Mouse (Mus musculus) hindbrain, postnatal 0 days (tissue): ENCODE measurements at regions not wholly inside any gene's neighbourhood (a gene's known extent, or its start where the extent isn't known, plus 50 kb on each side); places are given as distances from the start of the nearest gene placed in this dataset.
A peak's percentile ranks its signal among the peaks of the same experiment; 100 is the strongest.

ENCODE experiments used
- ATAC-seq: fragments of 200-750 bp; cut with Nextera tagmentation; 2 replicates; pipeline ENCODE4 v1.8.0; 2017; ENCODE audit warnings: mild to moderate bottlenecking, moderate TSS enrichment, moderate library complexity
- DNase-seq: peaks from one replicate; pipeline ENCODE4 v3.0.0-alpha.2; 2015; ENCODE audit warnings: low spot score
- H3K27ac ChIP-seq: fragments of 300-500 bp; sonication (generic); 2 replicates; pipeline ENCODE4 v1.5.1; 2014; ENCODE audit warnings: mild to moderate bottlenecking
- H3K27me3 ChIP-seq: fragments of 300-500 bp; sonication (generic); 2 replicates; pipeline ENCODE4 v1.6.1; 2014; ENCODE audit warnings: low read length, mixed read lengths; ENCODE audit not compliant: insufficient read depth
- H3K36me3 ChIP-seq: fragments of 300-500 bp; sonication (generic); 2 replicates; pipeline ENCODE4 v1.6.1; 2014; ENCODE audit warnings: low read length, mixed read lengths; ENCODE audit not compliant: insufficient read depth
- H3K4me1 ChIP-seq: fragments of 300-500 bp; sonication (generic); 2 replicates; pipeline ENCODE4 v1.6.1; 2014; ENCODE audit warnings: antibody characterized with exemption, low read length, mixed read lengths; ENCODE audit not compliant: insufficient read depth
- H3K4me2 ChIP-seq: fragments of 300-500 bp; sonication (generic); 2 replicates; pipeline ENCODE4 v1.6.1; 2014; ENCODE audit warnings: low read depth, mild to moderate bottlenecking, low read length, moderate library complexity, mixed read lengths
- H3K4me3 ChIP-seq: fragments of 300-500 bp; sonication (generic); 2 replicates; pipeline ENCODE4 v1.5.1; 2014; ENCODE audit warnings: low read length
- H3K9ac ChIP-seq: fragments of 300-500 bp; sonication (generic); replicated peaks from 2 replicates; pipeline ENCODE4 v1.6.1; 2014; ENCODE audit warnings: mild to moderate bottlenecking, low read length, moderate library complexity, mixed read lengths
- H3K9me3 ChIP-seq: fragments of 300-500 bp; sonication (generic); 2 replicates; pipeline ENCODE4 v1.6.1; 2016; ENCODE audit warnings: low read length, mixed read lengths
- CTCF ChIP-seq: IDR thresholded peaks from 2 replicates; pipeline ENCODE4 v1.5.1; 2016; ENCODE audit warnings: antibody characterized with exemption, control low read depth, low read depth
- WGBS: fragments of 180-500 bp; shearing (Covaris S2); extraction: QIAGEN DNeasy Blood & Tissue Kit; methylation state at CpG from one replicate; pipeline ENCODE4 v1.1.7; 2014; 5-methylcytosine and 5-hydroxymethylcytosine counted together

- no peak overlapping the region for H3K4me2 ChIP-seq
- peak overlapping the region; percentile 32; the same call in 1 of the 2 replicates for H3K27ac ChIP-seq
Measured at GRCm38 (mm10) chr19:42673133-42673532, 60.5 kb upstream of the Loxl4 start.

GRCm38 (mm10) chr19:42669886-42670285 lies 57.3 kb upstream of the Loxl4 start:
- Histone ChIP-seq H3K36me3 (no peaks in the 10 kb centered on the region), H3K4me1 (no peaks in the 10 kb centered on the region), H3K9me3 (no peaks in the 10 kb centered on the region), H3K4me2 (no peak overlapping the region), H3K9ac (no peak overlapping the region), H3K27ac (no peak overlapping the region), H3K27me3 (0 out of 2 replicates have a peak, but pooled peaks cover 7% of the 10 kb centered on the region), H3K4me3 (no peak overlapping the region)
- no peak for TF ChIP-seq CTCF
- DNase-seq (no peak), ATAC-seq (no peak; the same call in 1 of the 2 replicates)
- 70% methylated on average over 6 of the region's 6 CpGs for WGBS

More at GRCm38 (mm10) chr19:42673133-42673532, 60.5 kb upstream of the Loxl4 start:
- TF ChIP-seq CTCF = peak; percentile 28
- Histone ChIP-seq H3K27me3 (0 out of 2 replicates have a peak, but pooled peaks cover 7% of the 10 kb centered on the region), H3K36me3 (no peaks in the 10 kb centered on the region), H3K9ac (no peak overlapping the region), H3K9me3 (no peaks in the 10 kb centered on the region), H3K4me1 (no peaks in the 10 kb centered on the region), H3K4me3 (no peak overlapping the region)
- DNase-seq (peak; percentile 87), ATAC-seq (peak; percentile 88)
- 12% methylated on average over 9 of the region's 9 CpGs for WGBS

- no peak overlapping the region for H3K4me2 ChIP-seq
- no peaks in the 10 kb centered on the region for H3K9me3 ChIP-seq
- WGBS = 66% methylated on average over 14 of the region's 14 CpGs
- 0 out of 2 replicates have a peak, but pooled peaks cover 7% of the 10 kb centered on the region for H3K27me3 ChIP-seq
- ATAC-seq (no peak), DNase-seq (no peak)
- H3K4me1 ChIP-seq = no peaks in the 10 kb centered on the region
- no peak overlapping the region for H3K4me3 ChIP-seq
- no peaks in the 10 kb centered on the region for H3K36me3 ChIP-seq
- H3K9ac ChIP-seq = no peak overlapping the region
- H3K27ac ChIP-seq = no peak overlapping the region
- no peak for TF ChIP-seq CTCF
Measured at GRCm38 (mm10) chr19:42668385-42669098, 55.9 kb upstream of the Loxl4 start.

- Histone ChIP-seq H3K4me1 (no peaks in the 10 kb centered on the region), H3K9me3 (no peaks in the 10 kb centered on the region), H3K9ac (no peak overlapping the region), H3K36me3 (no peaks in the 10 kb centered on the region), H3K4me3 (no peak overlapping the region), H3K27me3 (0 out of 2 replicates have a peak, but pooled peaks cover 7% of the 10 kb centered on the region), H3K4me2 (no peak overlapping the region), H3K27ac (no peak overlapping the region)
- no peak for DNase-seq
- ATAC-seq = no peak
- TF ChIP-seq CTCF = no peak
- WGBS = 83% methylated on average over 5 of the region's 5 CpGs
Measured at GRCm38 (mm10) chr19:42666906-42667305, 54.3 kb upstream of the Loxl4 start.
